Mouse (Mus musculus) cerebellum, postnatal 10 days (tissue): ENCODE data around the gene Cdip1.
A peak's percentile ranks its signal among the peaks of the same experiment; 100 is the strongest.

Experiments used
- DNase-seq, 2 experiments: peaks; one replicate each; pipeline ENCODE4 v3.0.0; 2021; ENCODE audit warnings: mixed read lengths in 2 of 2

Cdip1 gene

DNA sequence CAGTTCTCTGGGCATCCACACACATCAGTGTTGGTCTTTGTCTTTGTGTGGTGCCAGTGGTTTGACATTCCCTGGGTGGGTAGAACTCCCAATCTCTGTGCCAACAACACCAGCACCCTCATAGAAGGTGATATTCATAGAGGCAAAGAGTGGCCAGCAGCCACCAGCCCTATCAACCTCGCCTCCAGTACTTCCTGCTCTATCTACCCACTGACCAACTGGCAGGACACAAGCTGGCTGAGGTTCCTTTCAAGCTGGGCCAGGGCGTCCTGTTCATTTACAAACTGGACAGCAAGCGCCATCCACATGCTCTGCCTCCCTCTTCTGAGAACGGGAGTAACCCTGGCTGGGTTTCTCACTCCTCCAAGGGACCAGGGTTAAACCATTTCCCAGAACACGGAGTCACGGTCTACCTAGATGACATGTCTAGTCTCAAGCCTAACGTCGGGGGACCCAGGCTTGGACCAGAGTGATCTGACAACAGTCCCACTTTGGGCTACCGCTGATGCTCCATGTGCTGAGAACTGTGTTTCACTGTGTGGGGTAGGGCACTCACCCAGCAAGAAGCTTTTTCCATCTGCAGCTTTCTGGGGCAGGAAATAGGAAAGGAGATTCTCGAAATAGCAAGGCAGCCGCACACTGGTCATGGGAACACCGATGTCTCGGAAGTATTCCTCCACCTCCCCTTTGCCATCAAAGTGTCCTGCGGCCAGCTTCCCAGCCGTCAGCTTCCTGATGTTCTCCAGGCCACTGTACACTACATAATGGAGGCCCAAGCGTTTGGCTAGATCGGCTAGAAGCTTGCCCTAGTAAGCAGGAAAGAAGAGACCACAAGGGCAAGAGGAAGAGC is 76.0 kb downstream of the Cdip1 start:
- peak; percentile 12 to 15 for DNase-seq

DNA sequence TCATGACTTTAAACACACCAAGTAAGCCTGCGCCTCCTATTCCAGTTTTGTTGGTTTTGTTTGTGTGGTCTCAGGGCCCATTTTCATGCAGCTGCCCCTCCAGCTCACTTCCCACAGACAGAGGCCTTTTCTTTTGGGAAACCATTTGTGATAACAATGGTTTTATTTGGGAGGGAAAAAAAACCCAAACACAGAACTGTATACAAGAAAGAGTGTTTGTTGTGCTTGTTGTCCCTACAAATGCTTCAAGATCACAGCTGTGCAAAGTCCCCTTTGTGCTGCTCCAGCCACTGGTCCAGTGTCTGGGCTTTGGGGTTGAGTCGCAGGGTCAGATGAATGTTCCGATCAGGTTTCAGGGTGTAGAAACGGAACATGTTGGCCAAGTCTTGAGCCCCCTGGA is 78.9 kb downstream of the Cdip1 start:
- DNase-seq, result no peak

DNA sequence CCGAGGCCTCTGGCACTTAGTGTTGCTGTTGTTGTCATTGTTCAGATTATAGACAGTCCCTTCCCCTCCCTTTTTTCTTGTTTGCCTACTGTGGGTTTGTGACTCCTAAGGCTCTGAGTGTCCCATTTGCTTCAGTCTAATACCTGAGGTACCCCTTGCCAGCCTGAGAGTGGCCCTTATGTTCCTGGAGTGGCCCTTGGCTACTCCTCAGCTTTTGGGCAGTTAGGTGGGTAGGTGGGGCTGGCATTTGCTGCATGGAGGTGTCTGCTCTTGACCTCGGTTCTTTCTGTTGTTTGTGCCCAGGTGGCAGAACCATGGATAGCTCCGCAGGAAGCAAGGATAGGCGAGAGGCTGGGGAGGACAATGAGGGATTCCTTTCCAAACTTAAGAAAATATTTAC is 84.6 kb downstream of the Cdip1 start:
- DNase-seq, result no peak

DNA sequence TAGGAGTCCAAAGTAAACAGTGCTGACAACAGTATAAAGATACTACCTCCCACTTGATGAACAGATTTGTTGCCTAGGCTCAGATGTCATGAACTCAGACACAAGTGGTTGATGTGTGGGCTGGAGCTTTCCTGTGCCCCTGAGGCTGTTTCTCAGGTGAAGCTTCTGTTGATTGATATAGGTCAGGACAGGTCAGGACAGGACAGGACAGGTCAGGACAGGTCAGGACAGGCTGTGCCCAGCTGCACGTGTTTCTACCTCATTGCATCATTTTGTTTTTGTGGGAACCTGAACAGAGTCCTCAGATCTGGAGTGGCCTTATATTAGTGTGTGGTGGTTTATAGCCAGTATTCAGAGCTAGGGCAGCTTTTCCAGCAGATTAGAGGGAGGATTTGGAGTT is 87.4 kb downstream of the Cdip1 start:
- no peak for DNase-seq

DNA sequence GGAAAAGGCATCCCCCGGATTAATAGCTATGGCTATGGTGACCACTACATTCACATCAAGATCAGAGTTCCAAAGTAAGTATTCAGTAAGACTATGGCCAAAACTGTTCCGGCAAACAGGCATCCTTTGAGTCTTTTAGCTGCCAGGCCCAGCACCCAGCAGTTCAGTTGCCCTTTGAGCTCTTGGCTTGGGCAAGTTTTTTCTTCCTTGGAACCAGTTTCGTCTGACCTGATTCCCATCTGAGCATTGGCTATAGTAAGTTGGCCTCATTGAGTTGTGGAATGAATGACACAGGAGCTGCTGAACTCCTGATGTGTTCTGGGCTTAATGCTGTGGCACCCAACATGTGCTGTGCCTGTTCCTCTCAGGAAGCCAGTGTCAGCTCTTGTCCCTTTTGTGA is 88.9 kb downstream of the Cdip1 start:
- DNase-seq, result no peak
